Mouse (Mus musculus): ENCODE data around the gene C530008M17Rik. TPM values are rescaled to one million over a fixed set of nuclear protein-coding genes. Genes with fewer than 3 reads are reported as not detected.

The C530008M17Rik gene
- polyA plus RNA-seq, 2 experiments from 2014 or later: 0.65 to 1.3 TPM

DNA sequence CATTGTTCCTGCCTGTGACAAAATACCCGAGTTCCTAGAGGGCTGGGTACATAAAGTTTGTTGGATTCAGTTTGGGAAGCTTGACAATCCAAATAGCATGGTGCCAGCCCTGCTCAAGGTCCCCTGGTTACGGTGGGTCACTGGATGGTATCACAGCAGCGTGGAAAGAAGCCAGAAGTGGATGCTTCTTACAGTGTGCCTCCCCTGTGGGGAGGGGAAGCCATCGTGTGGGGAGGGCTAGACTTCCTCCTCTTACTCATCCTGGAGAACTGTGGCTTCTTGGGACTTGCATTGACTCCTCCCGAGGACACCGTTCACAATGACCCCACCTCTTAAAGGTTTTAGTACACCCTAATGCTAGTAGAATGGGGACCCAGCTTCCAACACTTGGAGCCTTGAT lies 183.5 kb downstream of the C530008M17Rik start:
- no peak for ATAC-seq

DNA sequence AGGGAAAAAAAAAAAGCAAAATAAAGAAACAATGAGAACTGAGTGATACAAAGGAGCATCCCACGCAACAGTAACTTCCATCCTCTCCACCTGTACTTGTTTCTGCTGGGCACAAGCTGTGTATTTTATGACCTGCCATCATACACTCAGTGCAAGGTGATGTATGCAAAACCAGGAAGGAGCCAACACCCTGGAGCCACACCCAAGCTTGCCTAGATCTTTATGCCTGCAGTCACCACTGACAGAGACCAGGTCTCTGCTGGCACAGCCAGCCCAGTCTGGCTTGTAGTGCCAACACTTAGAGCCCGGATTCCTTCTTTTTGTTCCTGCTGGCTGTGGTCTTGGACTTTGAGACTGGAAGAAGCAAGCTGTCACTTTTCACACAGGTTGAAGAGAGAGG lies 185.5 kb downstream of the C530008M17Rik start:
- no peak for ATAC-seq

DNA sequence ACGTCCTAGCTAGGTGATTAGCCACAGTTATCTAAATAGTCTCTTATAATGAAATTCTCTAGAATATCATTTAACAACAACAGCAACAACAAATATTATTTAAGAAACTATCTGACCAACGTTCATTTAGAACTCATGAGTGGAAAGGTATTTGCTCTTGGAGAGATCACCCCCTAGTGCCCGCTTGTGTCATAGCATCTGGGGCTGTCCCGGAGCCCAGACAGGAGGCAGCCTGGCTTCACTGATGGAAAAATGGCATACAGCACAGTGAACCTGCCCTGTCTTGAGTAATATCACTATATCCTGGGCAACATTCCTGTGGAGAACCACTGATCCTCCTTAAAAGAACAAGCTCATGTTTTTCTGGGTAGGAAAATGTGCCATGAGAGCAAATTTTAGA lies 187.1 kb downstream of the C530008M17Rik start:
- peak; percentile 92 for ATAC-seq

DNA sequence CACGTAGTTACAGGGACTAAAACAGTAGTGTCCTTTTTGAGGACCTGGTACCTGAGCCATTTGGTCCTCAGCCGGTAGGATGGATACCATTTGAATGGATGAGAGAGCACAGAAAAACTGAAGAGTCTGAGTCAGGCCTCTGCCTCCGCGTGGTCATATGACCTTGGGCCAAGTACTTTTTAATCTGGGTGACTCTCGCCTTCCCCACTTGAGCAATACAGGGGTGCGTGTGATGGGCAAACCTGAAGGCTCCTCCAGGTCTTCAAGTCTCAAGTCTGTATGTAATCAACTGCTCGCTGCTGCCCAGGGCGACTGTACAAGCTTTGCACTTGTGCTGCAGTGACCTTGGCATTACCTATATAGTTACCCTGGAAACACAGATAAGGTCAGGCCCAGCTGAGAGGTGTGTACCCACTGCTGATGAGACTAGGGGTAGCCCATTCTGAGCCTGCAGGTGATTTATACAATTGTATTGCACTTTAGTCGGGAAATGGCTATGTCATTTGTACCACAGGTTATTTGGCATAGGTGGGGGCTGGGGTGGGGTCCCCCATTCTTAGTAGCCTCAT lies 187.6 kb downstream of the C530008M17Rik start:
- no peak for ATAC-seq

DNA sequence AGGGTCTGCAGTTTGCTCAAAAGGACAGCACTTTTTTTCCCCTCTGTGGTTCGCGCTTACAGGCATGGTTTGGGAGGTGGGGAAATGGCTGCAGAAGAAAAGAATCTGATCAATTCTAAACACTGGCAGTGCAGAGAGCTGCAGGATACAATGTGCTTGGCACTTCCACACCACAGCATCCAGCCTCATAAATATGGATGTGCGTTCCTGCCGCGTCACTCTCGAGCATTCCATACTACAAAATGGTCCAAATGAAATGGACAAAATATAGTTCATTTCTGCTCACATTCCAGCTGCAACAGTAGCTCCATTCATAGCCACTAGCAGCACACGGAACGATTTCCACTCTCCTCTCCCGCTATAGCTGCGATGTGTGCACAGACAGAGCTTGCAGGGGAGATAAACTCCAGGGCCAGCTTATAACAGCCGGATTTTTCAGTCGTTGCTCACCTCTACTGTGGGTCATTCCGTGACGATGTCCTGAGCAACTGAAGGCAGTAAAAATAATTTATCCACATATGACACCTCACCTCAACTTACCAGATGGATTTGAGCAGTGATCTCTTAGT lies 188.4 kb downstream of the C530008M17Rik start:
- ATAC-seq: no peak

DNA sequence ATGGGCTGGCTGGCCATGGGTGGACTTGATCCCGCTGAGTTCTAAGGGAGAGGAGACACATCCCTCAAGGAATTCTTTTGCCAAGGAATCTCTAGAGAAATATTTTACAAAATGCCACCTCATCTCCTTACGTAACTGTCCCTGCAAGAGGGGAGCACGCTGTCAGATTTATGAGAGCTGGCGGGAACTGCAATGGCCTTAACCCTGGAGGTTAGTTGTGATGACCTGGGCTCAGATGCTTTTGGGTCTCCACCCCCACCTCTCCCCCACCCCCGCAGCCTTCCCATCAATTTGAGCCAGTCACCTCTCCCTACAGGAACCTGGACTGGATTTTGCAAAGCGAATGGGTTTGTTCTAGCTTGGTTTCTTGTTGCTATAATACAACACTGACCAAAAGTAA lies 190.8 kb downstream of the C530008M17Rik start:
- ATAC-seq: no peak

DNA sequence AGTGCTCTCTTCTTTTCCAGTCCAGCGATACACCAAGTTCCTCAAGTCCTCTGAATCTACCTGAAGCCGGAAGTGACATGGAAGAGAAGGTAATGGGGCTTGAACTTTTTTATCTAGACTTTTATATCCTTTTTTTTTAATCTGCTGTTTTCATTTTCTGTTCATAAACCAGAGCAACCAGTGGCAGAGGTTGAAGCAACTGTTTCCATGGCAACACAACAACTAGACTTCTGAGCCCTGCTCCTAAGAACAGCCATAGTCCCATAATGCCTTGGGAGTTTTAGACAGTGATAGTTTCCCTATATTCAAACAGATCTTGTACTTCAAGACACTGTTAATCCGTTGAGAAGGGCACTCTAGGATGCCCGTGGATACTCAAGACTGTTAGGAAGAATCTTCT lies 195.0 kb downstream of the C530008M17Rik start:
- ATAC-seq: peak; percentile 53

DNA sequence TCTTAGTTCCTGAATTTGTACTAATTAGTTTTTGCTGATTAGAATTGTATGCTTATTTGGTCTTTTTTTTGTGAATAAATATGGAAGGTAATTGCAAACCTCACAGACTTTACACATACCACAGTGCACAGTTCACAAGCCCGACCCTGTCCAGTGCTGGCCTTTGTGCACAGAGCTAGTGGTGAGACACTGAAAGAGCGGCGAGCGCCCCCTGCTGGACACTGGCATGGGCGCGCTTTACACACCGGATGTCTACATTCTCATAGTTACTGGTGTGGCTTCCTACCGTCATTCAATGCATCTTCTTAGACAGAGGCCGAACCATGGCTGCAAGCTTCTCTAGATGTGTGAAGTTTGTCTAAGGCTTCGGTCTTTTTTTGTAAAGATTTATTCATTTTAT lies 197.2 kb downstream of the C530008M17Rik start:
- ATAC-seq: peak; percentile 76

DNA sequence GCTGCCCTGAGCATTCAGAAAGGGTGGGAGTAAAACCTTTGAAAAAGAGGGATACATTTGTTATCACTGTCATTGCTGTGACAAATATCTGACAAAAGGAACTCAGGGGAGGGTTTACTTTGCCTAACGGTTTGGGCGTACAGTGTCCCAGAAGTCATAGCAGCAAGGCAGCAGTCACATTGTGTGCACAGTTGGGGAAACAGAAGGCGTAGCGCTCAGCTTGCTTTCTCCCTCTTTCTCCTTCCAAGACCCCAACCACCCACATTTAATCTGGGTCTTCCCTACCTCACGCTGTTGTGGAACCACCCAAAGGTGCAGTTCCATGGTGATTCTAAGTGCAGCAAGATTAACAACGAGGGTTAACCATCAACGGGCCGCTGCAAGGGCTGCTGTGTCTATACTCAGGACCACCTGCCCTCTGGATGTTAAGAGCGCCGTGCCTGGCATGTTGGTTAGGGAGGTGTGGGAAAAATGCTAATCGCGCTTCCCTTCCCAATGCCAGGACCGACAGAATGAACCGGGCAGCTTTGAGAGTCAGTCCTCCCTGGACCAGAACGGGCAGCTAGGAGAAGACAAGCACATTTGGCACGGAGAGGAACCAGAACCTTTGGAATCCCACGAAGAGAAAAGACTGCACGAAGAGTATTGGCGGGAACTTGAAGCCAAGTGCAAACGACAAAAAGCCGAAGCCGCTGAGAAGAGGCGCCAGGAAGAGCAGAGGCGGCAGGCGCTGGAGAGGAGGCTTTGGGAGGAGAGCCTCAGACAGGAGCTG lies 199.7 kb downstream of the C530008M17Rik start:
- ATAC-seq: no peak

DNA sequence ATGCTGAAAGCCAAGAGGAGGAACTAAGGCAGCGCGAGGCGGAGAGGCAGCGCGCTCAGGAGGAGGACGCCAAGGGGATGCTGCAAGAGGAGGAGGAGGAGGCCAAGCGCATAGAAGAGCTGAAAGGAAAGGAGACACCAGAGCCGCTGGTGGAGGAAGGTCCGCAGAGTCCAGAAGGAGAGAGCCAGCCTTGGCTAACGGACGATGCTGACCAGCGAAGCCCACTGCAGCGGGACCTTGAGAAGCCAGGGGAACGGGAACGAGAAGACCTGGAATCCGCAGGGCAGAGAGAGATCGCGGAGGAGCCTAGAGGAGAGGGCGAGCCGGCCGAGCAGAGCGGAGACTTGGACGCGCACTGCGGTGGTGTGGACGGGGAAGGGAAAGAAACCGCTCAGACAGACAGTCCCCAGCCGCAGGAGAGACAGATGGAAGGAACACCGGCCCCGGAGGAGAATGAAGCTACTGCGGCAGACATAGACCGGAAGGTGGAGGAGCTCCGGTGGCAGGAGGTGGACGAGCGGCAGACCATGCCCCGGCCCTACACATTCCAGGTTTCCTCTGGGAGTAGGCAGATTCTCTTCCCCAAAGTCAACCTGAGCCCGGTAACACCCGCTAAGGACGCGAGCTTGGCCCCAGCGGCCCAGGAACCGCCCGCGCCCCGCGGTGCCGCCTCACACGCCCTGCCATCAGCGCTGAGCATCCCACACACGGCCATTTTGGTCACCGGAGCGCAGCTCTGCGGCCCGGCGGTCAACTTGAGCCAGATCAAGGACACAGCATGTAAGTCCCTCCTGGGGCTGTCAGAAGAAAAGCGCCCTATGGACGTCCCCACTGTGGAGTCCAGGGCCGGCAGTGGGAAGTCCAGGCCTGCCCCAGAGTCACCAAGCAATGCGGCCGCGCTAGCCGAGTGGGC lies 201.0 kb downstream of the C530008M17Rik start:
- no peak for ATAC-seq

DNA sequence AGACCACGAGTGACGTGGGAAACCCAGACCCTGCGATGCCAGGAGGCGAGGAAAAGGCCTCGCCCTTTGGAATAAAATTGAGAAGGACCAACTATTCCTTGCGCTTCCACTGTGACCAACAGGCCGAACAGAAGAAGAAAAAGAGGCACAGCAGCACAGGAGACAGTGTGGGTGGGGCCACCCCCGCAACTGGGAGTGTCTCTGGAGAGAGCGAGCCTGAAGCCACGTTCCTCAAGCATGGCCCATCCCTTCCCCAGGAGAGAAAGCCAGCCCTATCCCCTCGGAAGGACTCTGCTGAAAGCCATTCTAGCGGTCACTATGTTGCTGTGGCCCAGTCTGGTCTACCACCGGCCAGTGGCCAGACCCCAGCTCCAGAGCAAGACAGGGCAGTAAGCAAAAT lies 202.1 kb downstream of the C530008M17Rik start:
- no peak for ATAC-seq

DNA sequence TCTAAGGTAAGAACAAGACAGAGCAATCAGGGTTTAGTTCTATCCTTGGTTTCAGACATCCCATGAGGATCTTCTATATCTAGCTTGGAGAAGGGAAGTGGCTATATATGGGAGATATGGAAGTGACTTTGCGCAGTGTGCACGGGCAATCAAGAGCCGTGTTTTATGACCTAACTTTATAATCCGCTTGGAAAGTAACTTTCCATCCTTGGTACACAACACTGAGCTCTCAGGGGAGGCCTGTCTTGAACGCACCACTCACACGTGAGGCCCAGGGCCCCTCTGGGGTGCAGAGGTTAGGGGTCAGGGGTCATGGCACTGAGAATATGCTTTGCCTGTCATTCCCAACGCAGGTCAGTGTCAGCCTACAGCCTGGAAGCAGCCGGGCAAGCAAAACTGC lies 210.5 kb downstream of the C530008M17Rik start:
- ATAC-seq: no peak

DNA sequence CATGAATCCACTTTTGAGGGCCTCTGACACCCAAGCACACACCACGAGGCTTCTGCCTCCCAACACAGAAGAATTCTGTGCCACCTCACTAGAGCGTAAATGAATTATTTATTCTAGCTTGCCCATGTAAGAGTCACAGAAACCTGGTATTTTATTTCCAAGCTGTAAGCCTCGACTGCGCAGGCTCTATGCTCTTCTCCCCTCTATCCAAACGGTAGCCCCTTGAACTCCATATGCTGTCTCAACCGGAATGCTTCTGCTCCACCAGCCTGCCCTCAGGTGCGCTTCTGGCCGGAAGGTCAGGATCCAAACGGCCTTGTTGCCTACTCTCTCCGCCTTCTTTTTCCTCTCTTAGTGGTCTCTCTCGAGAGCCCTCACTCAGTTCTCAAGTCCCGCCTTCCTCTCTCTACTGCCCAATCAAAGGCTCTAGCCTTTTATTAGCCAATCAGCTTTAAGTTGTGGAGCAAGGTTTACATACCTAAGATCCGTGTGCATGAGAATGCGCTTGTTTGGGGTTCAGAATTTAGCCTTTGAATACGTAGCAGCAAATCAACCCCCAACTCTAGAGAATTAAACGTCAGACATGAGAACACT lies 212.5 kb downstream of the C530008M17Rik start:
- peak; percentile 97 for ATAC-seq

DNA sequence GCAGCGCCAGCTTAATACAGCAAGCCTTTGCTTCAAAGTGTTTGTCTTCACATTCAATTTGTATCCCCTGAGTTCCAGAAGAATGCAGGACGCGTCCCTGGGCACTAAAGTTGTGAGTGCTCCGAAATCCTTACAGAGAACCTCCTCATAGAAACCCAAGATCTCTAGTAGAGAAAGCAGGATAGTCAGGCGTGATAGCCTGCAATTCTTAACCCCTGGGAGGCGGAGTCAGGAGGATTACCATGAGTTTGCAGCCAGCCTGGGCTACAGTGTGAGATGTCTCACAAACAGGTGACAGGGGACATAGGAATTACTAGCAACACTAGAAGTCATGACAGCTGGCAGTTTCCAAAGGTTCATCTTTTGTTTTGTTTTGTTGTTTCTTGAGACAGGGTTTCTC lies 213.2 kb downstream of the C530008M17Rik start:
- peak; percentile 34 for ATAC-seq

DNA sequence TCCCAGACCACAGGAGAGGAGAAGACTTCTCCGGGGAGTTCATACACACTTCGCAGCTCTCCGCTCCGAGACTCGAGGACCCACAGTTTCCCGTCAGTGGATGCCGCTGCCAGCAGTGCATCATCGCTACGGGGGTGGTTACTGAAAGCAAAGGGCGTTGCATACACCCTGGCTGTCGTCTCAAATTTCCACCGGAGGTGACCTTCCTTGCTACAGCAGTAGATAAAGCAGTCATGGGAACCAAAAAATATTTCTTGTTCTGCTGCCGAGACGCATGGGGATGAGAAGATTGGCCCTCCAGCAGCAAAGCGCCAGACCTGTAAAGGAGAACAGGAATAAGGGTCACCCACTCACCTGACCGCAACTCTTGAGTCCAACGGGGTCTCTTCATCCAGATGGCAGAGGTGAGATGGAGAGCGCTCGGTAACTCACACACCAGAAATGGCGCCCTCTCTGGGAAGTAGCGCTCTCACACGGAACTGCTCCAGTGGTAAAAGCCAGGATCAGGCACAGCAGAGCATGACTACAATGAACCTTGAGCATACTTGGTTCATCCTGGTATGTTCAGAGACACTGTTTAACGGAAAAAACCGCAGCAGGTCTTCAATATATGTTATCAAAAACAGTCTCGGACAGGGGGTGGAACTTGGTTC lies 219.9 kb downstream of the C530008M17Rik start:
- ATAC-seq: no peak

DNA sequence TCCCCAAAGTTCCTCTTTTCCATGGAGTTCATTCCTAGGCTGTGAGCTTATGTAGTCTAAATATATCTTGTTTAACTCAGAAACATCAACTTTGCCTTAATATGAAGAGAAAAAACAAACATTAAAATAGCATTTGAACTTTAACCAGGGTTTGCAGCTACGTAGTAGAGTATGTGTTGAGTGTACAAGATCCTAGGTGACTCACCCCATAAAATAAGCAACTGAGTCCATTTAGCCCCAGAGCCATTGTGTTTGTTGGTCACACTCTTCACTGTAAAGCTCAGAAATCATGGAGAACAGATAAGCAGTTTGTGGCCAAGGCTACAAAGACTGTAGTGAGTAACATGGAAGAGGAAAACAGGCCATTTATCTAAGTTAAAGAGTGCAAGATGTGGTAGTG lies 227.8 kb downstream of the C530008M17Rik start:
- ATAC-seq: no peak

DNA sequence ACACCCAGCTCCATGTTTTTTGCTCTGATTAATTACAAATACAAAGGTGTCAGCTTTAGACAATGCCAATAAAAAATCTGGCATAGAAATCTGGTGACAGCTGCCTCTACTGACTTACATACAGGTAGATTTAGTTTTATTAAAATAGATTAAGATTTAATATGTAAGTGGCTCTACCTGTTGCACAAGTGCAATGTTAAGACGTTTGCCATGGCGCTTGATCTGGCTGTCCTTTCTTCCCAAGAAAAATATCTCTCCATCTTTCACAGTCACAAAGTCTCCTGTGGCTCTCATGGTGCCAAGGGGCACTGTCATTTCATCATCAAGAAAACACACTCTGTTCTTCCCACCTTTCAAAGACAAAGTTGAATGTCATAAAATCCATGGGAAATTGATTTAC lies 230.7 kb downstream of the C530008M17Rik start:
- ATAC-seq: no peak

DNA sequence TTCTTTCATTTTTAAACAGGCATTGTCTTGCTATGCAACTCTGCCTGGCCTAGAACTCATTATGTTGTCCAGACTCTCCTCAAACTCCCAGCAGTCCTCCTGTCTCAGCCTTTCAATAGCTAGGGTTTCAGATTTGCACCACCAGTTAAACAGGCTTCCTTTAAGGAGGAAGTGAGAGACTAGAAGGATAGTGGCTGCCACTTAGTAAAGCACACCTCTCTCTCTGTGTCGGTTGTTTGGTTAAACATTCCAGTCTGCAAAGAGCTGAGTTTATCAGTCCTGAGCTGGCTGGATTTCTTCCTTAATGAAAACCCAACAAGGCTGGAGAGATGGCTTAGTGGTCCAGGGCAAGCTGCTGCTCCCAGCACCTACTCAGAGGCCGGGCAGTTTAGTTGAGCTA lies 236.3 kb downstream of the C530008M17Rik start:
- ATAC-seq: no peak

DNA sequence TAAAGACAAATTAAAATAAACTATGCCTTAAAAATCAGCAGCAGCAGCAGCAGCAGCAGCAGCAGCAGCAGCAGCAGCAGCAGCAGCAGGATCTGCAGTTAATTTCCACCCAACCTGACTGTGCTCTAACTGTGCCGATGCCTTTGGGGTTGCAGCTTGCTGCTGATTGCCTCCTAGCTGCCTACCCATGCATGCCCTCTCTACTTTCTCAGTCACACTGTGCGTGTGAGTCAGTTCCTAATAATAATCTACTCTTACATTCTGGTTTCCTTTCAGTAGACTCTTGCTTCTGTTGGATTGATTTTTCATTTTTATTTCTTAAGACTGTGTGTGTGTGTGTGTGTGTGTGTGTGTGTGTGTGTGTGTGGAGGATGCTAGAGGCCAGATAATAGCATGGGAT lies 236.8 kb downstream of the C530008M17Rik start:
- no peak for ATAC-seq

DNA sequence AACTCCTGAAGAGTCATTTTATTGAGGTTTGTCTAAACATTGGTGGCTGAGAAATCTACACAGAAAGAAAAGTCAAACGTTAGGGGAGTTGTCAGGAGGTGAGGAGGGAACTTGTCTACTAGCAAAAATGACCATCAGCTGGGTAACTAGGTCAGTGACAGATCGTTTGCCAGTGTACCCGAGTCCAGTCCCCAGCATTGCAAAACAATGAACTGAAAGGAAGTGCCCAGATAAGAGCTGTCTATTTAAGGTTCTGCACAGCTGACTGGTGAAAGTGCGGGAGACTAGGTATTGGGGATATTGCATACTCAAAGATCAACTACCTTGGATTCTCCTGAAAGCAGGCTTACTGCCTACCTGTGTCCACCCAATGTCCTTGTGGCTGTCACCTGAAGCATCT lies 245.8 kb downstream of the C530008M17Rik start:
- ATAC-seq: no peak

DNA sequence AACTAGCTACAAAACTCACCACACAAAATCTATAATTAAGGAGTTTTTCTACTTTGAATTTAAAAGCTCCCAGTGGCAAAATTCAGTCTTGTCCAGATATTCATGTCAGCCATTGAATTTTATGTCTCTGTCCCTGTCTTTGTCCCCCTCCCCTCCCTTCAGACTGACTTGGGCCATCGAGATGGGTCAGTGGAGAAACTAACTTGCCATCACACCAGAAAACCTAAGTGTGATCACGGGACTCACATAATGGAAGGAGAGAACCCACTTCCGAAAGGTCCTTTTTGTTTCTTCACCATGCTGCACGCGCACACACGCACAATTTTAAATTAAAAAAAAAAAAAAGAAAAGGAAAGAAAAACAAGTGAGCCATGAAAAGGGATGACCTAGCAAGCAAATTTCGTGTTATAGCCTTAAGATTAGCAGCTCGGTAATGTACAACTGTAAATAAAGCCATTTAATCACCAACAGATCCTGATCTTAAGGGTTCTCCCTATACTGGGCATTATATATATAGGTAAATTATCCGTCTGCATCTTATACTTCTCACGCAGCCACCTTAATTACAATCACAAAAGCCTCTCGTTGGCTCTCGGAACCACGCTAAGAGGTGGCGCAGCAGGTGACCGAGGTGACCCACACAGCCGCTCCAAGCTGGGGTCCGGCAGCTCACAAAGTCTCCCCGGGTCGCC lies 248.5 kb downstream of the C530008M17Rik start:
- ATAC-seq: peak; percentile 37
